8 mouse cellular contexts compared by ENCODE assay signal in the genomic region with DNA sequence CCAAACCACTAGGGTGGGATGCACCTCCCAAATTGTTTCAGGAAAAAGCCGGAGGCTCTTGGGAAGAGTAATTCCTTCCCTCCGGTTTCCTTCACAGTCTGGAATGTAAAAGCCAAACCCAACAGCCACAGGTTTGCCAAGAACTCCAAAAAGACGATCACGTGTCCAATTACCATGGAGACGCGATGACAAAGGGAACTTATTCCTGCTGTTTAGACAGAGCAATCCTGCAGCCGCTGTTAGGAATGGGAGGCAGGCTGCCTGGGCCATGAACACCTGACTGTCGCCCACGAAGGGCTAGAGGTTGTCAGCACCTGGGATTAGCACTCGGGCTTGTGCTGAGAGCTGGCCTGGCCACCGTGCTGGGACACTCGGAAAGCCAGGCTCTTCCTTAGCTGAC.
DNase-seq lines count a peak whose midpoint lies in the region; ATAC-seq lines count a peak whose summit lies in the region.

No protein-coding gene starts in this region.

- no peaks in the 10 kb centered on the region for H3K9me3 ChIP-seq in midbrain, embryonic 14.5 days (ENCODE audit: control insufficient read depth, low read length)
- no peaks in the 10 kb centered on the region for H3K9me3 ChIP-seq in midbrain, embryonic 13.5 days
- H3K9me3 ChIP-seq in neural tube, embryonic 15.5 days (replicated peaks) = no peaks in the 10 kb centered on the region

- no peak overlapping the region for H3K4me2 ChIP-seq in midbrain, embryonic 14.5 days (ENCODE audit: low read length)
- H3K4me2 ChIP-seq in midbrain, embryonic 13.5 days (replicated peaks) = no peak overlapping the region
- H3K4me2 ChIP-seq in neural tube, embryonic 15.5 days = peak overlapping the region; percentile 29

- H3K36me3 ChIP-seq in midbrain, embryonic 14.5 days (ENCODE audit: control insufficient read depth, insufficient read depth, low read length) = no peaks in the 10 kb centered on the region
- no peaks in the 10 kb centered on the region for H3K36me3 ChIP-seq in midbrain, embryonic 13.5 days
- H3K36me3 ChIP-seq in neural tube, embryonic 15.5 days = no peaks in the 10 kb centered on the region

- no peak overlapping the region for H3K27ac ChIP-seq in midbrain, embryonic 14.5 days (replicated peaks; ENCODE audit: low read depth, low read length)
- H3K27ac ChIP-seq in midbrain, embryonic 13.5 days = no peak overlapping the region
- no peak overlapping the region for H3K27ac ChIP-seq in neural tube, embryonic 15.5 days (replicated peaks)

- WGBS in midbrain, embryonic 14.5 days = 42% methylated on average over 12 of the region's 12 CpGs
- WGBS in midbrain, embryonic 13.5 days = 47% methylated on average over 12 of the region's 12 CpGs
- 39% methylated on average over 12 of the region's 12 CpGs for WGBS in neural tube, embryonic 15.5 days

- no peak for ATAC-seq in midbrain, embryonic 14.5 days (ENCODE audit: low FRiP score, low TSS enrichment)
- ATAC-seq in midbrain, embryonic 13.5 days = no peak
- peak; percentile 63 for ATAC-seq in frontal cortex, adult (ENCODE audit: low TSS enrichment)
- ATAC-seq in neural tube, embryonic 15.5 days (ENCODE audit: low FRiP score) = no peak

- H3K4me1 ChIP-seq in midbrain, embryonic 14.5 days (ENCODE audit: control insufficient read depth, insufficient read depth, low read length) = 0 out of 2 replicates have a peak, but pooled peaks cover 4% of the 10 kb centered on the region
- H3K4me1 ChIP-seq in midbrain, embryonic 13.5 days (replicated peaks) = 0 out of 2 replicates have a peak, but pooled peaks cover 6% of the 10 kb centered on the region
- H3K4me1 ChIP-seq in neural tube, embryonic 15.5 days = peaks cover 8% of the 10 kb centered on the region

- no peak overlapping the region for H3K9ac ChIP-seq in midbrain, embryonic 14.5 days (replicated peaks; ENCODE audit: low read length)
- H3K9ac ChIP-seq in midbrain, embryonic 13.5 days (replicated peaks) = no peak overlapping the region
- no peak overlapping the region for H3K9ac ChIP-seq in neural tube, embryonic 15.5 days (replicated peaks)

- no peak overlapping the region for H3K4me3 ChIP-seq in midbrain, embryonic 14.5 days (replicated peaks; ENCODE audit: low read depth, low read length)
- no peak overlapping the region for H3K4me3 ChIP-seq in midbrain, embryonic 13.5 days (replicated peaks)
- H3K4me3 ChIP-seq in neural tube, embryonic 15.5 days (replicated peaks) = no peak overlapping the region

- DNase-seq in midbrain, embryonic 14.5 days = peak; percentile 75
- peak; percentile 29 to 58 for DNase-seq in layer of hippocampus, postnatal 14 days (ENCODE audit: low spot score in 2 of 2)
- DNase-seq in liver = no peak
- no peak for DNase-seq in T-cell, adult 2 months (ENCODE audit: low spot score)
- no peak for DNase-seq in testis, postnatal 14 days (ENCODE audit: low spot score)

- no peaks in the 10 kb centered on the region for H3K27me3 ChIP-seq in midbrain, embryonic 14.5 days (ENCODE audit: control insufficient read depth, insufficient read depth, low read length)
- H3K27me3 ChIP-seq in midbrain, embryonic 13.5 days = peaks cover 16% of the 10 kb centered on the region
- H3K27me3 ChIP-seq in neural tube, embryonic 15.5 days (replicated peaks) = peaks cover 3% of the 10 kb centered on the region; the same call in 1 of the 2 replicates

Comparison
In these comparisons a context has a peak if more than half of its experiments do, and no peak if none do; other contexts are left out.
1. DNase-seq: peak in midbrain, embryonic 14.5 days (single experiment) and layer of hippocampus, postnatal 14 days (2 of 2); none in liver (single experiment), T-cell, adult 2 months (single experiment) and testis, postnatal 14 days (single experiment).